Mouse (Mus musculus) heart, embryonic 11.5 days (tissue): ENCODE measurements at regions not wholly inside any gene's neighbourhood (a gene's known extent, or its start where the extent isn't known, plus 50 kb on each side); places are given as distances from the start of the nearest gene placed in this dataset.

Experiments used
- ATAC-seq: fragments of 200-750 bp; cut with Nextera tagmentation; replicated peaks from 2 replicates; pipeline ENCODE4 v1.8.0; 2017; ENCODE audit warnings: moderate library complexity; ENCODE audit not compliant: insufficient number of reproducible peaks, low FRiP score, low TSS enrichment
- H3K27ac ChIP-seq: fragments of 300-500 bp; sonication (generic); 2 replicates; pipeline ENCODE4 v1.5.1; 2014; ENCODE audit warnings: mild to moderate bottlenecking, low read depth, low read length
- H3K27me3 ChIP-seq: fragments of 300-500 bp; sonication (generic); 2 replicates; pipeline ENCODE4 v1.6.1; 2014; ENCODE audit warnings: mild to moderate bottlenecking, low read length, mixed read lengths; ENCODE audit not compliant: control insufficient read depth, insufficient read depth
- H3K36me3 ChIP-seq: fragments of 300-500 bp; sonication (generic); 2 replicates; pipeline ENCODE4 v1.6.1; 2014; ENCODE audit warnings: mild to moderate bottlenecking, low read length, moderate library complexity, mixed read lengths; ENCODE audit not compliant: control insufficient read depth, insufficient read depth
- H3K4me1 ChIP-seq: fragments of 300-500 bp; sonication (generic); 2 replicates; pipeline ENCODE4 v1.6.1; 2014; ENCODE audit warnings: low read length; ENCODE audit not compliant: control insufficient read depth, insufficient read depth
- H3K4me2 ChIP-seq: fragments of 300-500 bp; sonication (generic); 2 replicates; pipeline ENCODE4 v1.6.1; 2014; ENCODE audit warnings: mild to moderate bottlenecking, moderate library complexity
- H3K4me3 ChIP-seq: fragments of 300-500 bp; sonication (generic); 2 replicates; pipeline ENCODE4 v1.5.1; 2014; ENCODE audit warnings: low read depth, low read length
- H3K9ac ChIP-seq: fragments of 300-500 bp; sonication (generic); 2 replicates; pipeline ENCODE4 v1.6.1; 2014; ENCODE audit warnings: mild to moderate bottlenecking, low read depth, low read length, moderate library complexity
- H3K9me3 ChIP-seq: fragments of 300-500 bp; sonication (generic); replicated peaks from 2 replicates; pipeline ENCODE4 v1.6.1; 2016; ENCODE audit warnings: low read length; ENCODE audit not compliant: control insufficient read depth
- WGBS: fragments of 180-500 bp; shearing (Covaris S2); extraction: QIAGEN DNeasy Blood & Tissue Kit; methylation state at CpG from one replicate; pipeline ENCODE4 v1.1.7; 2014; ENCODE audit not compliant: insufficient replicate concordance; 5-methylcytosine and 5-hydroxymethylcytosine counted together

- 40% methylated on average over 5 of the region's 5 CpGs for WGBS
- Histone ChIP-seq H3K9ac (no peak overlapping the region), H3K9me3 (no peaks in the 10 kb centered on the region), H3K4me3 (no peak overlapping the region), H3K27ac (no peak overlapping the region), H3K36me3 (no peaks in the 10 kb centered on the region), H3K27me3 (no peaks in the 10 kb centered on the region), H3K4me1 (peaks cover 8% of the 10 kb centered on the region; the same call in 1 of the 2 replicates), H3K4me2 (no peak overlapping the region)
- no peak for ATAC-seq
These were observed 964.0 kb downstream of the Epha4 start for GRCm38 (mm10) chr1:76550876-76551275.

- Histone ChIP-seq H3K36me3 (no peaks in the 10 kb centered on the region), H3K4me3 (no peak overlapping the region), H3K4me2 (no peak overlapping the region), H3K9ac (no peak overlapping the region), H3K9me3 (no peaks in the 10 kb centered on the region), H3K27ac (no peak overlapping the region), H3K27me3 (no peaks in the 10 kb centered on the region), H3K4me1 (no peaks in the 10 kb centered on the region)
- ATAC-seq: no peak
- 87% methylated on average over 7 of the region's 7 CpGs for WGBS
These were observed 955.4 kb downstream of the Epha4 start for GRCm38 (mm10) chr1:76559441-76559840.

DNA sequence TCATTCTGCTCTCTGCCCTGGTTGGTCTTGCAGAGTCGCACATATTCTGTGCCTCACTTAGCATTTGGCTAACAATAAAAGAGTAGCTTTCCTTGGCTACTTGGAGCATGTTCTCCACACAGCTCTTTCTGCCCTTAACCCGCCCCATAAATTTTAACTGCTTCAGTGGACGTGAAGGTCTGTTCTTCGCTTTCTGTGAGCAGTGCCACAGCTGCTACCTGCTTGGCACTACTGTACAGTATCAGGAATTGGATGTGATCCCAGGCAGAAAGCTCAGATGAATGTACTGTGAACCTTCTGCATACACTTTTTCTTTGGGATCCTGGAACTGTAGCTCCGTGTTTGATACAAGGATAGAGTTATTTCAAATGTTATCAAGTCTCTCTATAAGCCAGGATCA, 939.4 kb downstream of the Epha4 start:
- Histone ChIP-seq H3K4me3 (no peak overlapping the region), H3K4me1 (no peaks in the 10 kb centered on the region), H3K36me3 (no peaks in the 10 kb centered on the region), H3K27me3 (no peaks in the 10 kb centered on the region), H3K9me3 (no peaks in the 10 kb centered on the region), H3K27ac (no peak overlapping the region), H3K9ac (no peak overlapping the region), H3K4me2 (no peak overlapping the region)
- 76% methylated on average over 5 of the region's 5 CpGs for WGBS
- no peak for ATAC-seq

DNA sequence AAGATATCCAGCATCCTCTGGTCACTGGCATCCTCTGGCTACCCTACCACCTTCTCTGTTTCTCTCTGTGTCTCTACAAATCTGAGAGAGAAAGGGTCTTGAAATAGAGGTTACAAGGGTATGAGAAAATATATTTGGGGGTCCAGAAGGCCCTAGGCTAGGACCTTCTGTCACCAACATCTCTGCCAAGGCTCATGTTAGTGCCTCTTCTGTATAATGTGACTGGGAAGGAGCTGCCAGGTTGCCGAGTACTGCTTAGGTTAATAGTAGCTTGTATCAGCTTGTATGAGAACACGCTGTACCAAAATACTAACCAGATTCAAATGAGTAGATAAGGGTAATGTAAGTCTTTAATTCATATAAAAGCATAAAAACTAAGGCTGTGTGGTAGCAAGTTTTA, 929.0 kb downstream of the Epha4 start:
- Histone ChIP-seq H3K9me3 (no peaks in the 10 kb centered on the region; the same call in 1 of the 2 replicates), H3K27ac (no peak overlapping the region), H3K9ac (no peak overlapping the region), H3K27me3 (no peaks in the 10 kb centered on the region), H3K36me3 (no peaks in the 10 kb centered on the region), H3K4me2 (no peak overlapping the region), H3K4me3 (no peak overlapping the region), H3K4me1 (no peaks in the 10 kb centered on the region)
- ATAC-seq: no peak
- WGBS: 90% methylated on average over 2 of the region's 2 CpGs

DNA sequence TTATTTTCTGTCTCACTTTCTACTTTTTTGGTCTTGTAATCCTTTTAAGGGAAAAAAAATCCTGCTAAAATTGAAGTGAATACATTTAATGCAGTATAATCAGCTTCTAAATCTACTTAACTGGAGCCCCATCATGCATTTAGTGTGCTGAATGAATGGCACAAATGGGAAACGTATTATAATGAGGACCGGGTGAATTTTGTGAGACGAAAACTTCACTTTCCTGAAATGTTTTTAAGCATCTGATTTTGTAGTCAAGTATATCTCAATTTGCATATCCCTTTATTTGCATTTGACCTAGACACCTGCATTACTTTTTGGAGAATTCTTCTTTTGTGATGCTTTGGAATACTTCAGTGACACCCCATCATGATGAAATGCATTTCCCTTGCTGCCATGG, 889.1 kb downstream of the Epha4 start:
- ATAC-seq: no peak
- no peaks in the 10 kb centered on the region for H3K27me3 ChIP-seq
- H3K4me2 ChIP-seq: no peak overlapping the region
- no peaks in the 10 kb centered on the region for H3K9me3 ChIP-seq
- WGBS: 92% methylated on average over 3 of the region's 3 CpGs
- H3K36me3 ChIP-seq: no peaks in the 10 kb centered on the region
- H3K4me3 ChIP-seq: no peak overlapping the region
- H3K9ac ChIP-seq: no peak overlapping the region
- no peak overlapping the region for H3K27ac ChIP-seq
- no peaks in the 10 kb centered on the region for H3K4me1 ChIP-seq

DNA sequence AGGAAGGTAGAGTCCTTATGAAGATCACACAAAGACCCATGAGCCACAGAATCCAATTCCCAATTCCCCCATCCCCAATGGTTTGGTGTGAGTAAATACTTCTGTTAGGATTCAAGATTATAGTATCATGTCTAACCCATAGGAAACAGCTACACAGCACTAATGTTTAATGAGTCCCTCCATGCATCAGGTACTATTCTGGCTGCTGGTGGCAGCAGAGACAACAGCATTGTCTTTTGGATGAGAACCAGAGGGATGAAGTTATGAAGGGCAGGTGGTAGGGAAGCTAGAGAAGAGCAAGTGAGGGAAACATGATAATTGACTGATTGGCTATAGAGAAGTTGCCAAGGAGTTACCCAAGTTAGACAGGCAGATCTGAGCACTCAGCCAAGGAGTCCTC, 885.0 kb downstream of the Epha4 start:
- no peaks in the 10 kb centered on the region for H3K27me3 ChIP-seq

DNA sequence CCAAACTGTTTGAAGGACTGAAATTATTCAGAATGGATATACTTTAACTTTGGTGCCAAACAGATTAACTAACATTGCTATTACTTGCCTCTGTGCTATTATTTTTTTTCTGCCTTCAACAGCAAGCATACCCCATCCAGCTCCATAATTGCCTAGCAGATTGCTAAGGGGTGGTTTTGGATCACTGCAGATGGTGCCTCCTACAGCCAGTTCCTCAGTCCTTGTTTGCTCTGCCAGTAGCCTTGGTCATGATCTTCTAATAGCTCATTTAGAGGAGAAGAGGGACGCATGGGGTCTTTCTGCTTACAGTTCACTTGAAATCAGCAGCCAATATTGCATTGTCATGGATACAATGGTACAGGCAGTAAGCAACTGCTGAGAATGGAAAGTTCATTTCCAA, 880.8 kb downstream of the Epha4 start:
- H3K27me3 ChIP-seq: no peaks in the 10 kb centered on the region; the same call in 1 of the 2 replicates
- H3K4me1 ChIP-seq: no peaks in the 10 kb centered on the region
- no peak overlapping the region for H3K27ac ChIP-seq
- no peak overlapping the region for H3K4me3 ChIP-seq
- ATAC-seq: no peak
- H3K9me3 ChIP-seq: no peaks in the 10 kb centered on the region
- 86% methylated on average over 1 of the region's 1 CpGs for WGBS
- no peaks in the 10 kb centered on the region for H3K36me3 ChIP-seq
- H3K9ac ChIP-seq: no peak overlapping the region
- no peak overlapping the region for H3K4me2 ChIP-seq

More for the DNA sequence above, 885.0 kb downstream of the Epha4 start:
- no peak overlapping the region for H3K9ac ChIP-seq
- no peak for ATAC-seq
- no peaks in the 10 kb centered on the region for H3K36me3 ChIP-seq
- H3K4me1 ChIP-seq: no peaks in the 10 kb centered on the region
- H3K9me3 ChIP-seq: no peaks in the 10 kb centered on the region
- no peak overlapping the region for H3K27ac ChIP-seq
- no peak overlapping the region for H3K4me2 ChIP-seq
- no peak overlapping the region for H3K4me3 ChIP-seq

DNA sequence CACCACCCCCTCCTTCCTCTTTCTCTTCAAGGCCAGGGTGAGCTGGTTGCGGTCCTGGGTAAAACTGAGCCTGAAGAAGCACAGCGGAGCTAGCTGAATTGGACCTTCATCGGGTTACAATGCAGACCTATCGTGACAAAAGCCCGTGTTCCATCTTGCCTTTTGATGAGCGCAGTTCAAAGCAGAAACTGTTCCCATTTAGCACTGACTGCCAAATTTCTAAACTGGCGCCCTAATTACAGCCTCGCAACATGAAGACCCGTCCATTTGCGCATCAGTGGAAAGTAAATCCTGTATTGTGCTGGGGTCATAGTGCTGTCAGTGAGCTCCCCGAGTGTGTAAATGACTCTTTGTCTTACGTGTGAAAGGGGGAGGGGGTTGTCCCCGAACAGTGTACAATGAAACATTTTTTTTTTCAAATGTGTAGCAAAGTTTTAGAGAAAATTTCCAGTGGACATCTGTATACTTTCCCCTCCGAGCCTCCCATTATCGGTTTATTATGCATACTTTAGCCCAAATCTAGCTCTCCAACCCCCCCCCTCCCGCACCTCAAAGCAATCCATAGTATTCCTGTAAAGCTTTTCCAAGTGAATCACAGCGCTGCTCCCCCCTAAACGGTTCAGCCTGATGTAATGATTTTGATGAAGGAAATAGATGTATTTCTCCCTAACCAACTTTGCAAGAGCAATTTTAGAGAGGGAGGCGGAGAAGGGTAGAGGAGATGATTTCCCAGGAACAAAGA, 877.4 kb downstream of the Epha4 start:
- Histone ChIP-seq H3K9ac (no peak overlapping the region), H3K27me3 (no peaks in the 10 kb centered on the region; the same call in 1 of the 2 replicates), H3K4me2 (no peak overlapping the region), H3K4me3 (no peak overlapping the region), H3K4me1 (no peaks in the 10 kb centered on the region), H3K36me3 (no peaks in the 10 kb centered on the region), H3K9me3 (no peaks in the 10 kb centered on the region), H3K27ac (no peak overlapping the region)
- WGBS: 89% methylated on average over 19 of the region's 19 CpGs
- no peak for ATAC-seq

DNA sequence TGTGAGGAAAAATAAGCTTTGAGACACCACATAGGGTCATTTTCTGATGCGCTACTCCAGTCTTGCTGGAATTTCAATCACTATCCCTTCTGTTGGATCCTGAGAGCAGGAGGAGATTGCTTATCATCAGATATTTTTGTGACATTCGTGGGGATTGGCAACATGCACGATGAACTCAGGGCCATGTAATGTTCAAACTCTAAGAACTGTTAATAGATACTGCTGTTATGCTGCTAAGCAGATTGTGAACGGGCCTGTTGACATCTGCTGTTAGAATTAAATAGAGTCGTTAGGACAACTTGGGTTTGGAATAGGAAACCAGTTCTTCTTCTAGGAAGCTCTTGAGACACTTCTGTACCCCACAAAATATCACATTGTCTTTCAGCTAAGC, 876.9 kb downstream of the Epha4 start:
- no peak overlapping the region for H3K27ac ChIP-seq
- no peaks in the 10 kb centered on the region; the same call in 1 of the 2 replicates for H3K27me3 ChIP-seq
- H3K9me3 ChIP-seq: no peaks in the 10 kb centered on the region
- no peaks in the 10 kb centered on the region for H3K36me3 ChIP-seq
- no peaks in the 10 kb centered on the region for H3K4me1 ChIP-seq
- no peak overlapping the region for H3K4me2 ChIP-seq
- H3K4me3 ChIP-seq: no peak overlapping the region
- H3K9ac ChIP-seq: no peak overlapping the region
- 55% methylated on average over 5 of the region's 5 CpGs for WGBS
- no peak for ATAC-seq
